Mouse (Mus musculus): Measurements from ENCODE around the gene Ddx58. TPM values are rescaled to one million over a fixed set of nuclear protein-coding genes. Genes with fewer than 3 reads are reported as not detected.

Ddx58 gene
- 2.7 and 3.2 TPM in 2 replicates for polyA plus RNA-seq (2015; fragmentation: Nextera tagmentation; extraction: Ambion mirVana)

GRCm38 (mm10) chr4:40239409-40240271 is at the start of gene Ddx58:
TSS of gene Ddx58 (minus strand) at chr4:40239828.
- peak within 1 kb of the TSS; percentile 50 for H3K4me3 ChIP-seq
- 2% methylated on average over 35 of the region's 35 CpGs for WGBS
- peak within 1 kb of the TSS; percentile 57 for H3K9ac ChIP-seq (replicated peaks)

GRCm38 (mm10) chr4:40289046-40289445 is 49.4 kb upstream of the Ddx58 start:
- no peaks in the 10 kb centered on the region for H3K4me1 ChIP-seq
- H3K9ac ChIP-seq (replicated peaks), result no peak overlapping the region
- no peak overlapping the region for H3K4me3 ChIP-seq
- ATAC-seq (replicated peaks), result no peak
- no peaks in the 10 kb centered on the region for H3K9me3 ChIP-seq
- no peaks in the 10 kb centered on the region for H3K36me3 ChIP-seq
- no peak overlapping the region for H3K4me2 ChIP-seq (replicated peaks)
- no peaks in the 10 kb centered on the region for H3K27me3 ChIP-seq
- 86% methylated on average over 2 of the region's 2 CpGs for WGBS
- no peak overlapping the region for H3K27ac ChIP-seq (replicated peaks)

More at GRCm38 (mm10) chr4:40239409-40240271, at the start of gene Ddx58:
- Histone ChIP-seq H3K27ac (replicated peaks) (no peak within 1 kb of the TSS), H3K4me1 (peaks cover 13% of the 10 kb centered on the region), H3K9me3 (no peaks in the 10 kb centered on the region), H3K36me3 (no peaks in the 10 kb centered on the region), H3K4me2 (replicated peaks) (peak within 1 kb of the TSS; percentile 86), H3K27me3 (no peaks in the 10 kb centered on the region)
- peak; percentile 68 for ATAC-seq (replicated peaks)

- H3K4me1 ChIP-seq, result no peaks in the 10 kb centered on the region
- H3K27me3 ChIP-seq, result no peaks in the 10 kb centered on the region
- H3K4me2 ChIP-seq (replicated peaks), result no peak overlapping the region
- ATAC-seq (replicated peaks), result no peak
- H3K9me3 ChIP-seq, result no peaks in the 10 kb centered on the region
- H3K36me3 ChIP-seq, result no peaks in the 10 kb centered on the region
- no peak overlapping the region for H3K27ac ChIP-seq (replicated peaks)
- H3K9ac ChIP-seq (replicated peaks), result no peak overlapping the region
- no peak overlapping the region for H3K4me3 ChIP-seq
- WGBS, result 76% methylated on average over 6 of the region's 6 CpGs
Observed at GRCm38 (mm10) chr4:40287415-40287814, 47.8 kb upstream of the Ddx58 start.

GRCm38 (mm10) chr4:40285582-40285981 is 46.0 kb upstream of the Ddx58 start:
- Histone ChIP-seq H3K9ac (replicated peaks) (no peak overlapping the region), H3K36me3 (no peaks in the 10 kb centered on the region), H3K4me2 (replicated peaks) (no peak overlapping the region), H3K27me3 (no peaks in the 10 kb centered on the region), H3K4me1 (no peaks in the 10 kb centered on the region), H3K9me3 (no peaks in the 10 kb centered on the region), H3K4me3 (no peak overlapping the region), H3K27ac (replicated peaks) (no peak overlapping the region)
- 23% methylated on average over 4 of the region's 4 CpGs for WGBS
- ATAC-seq (replicated peaks), result no peak

- Histone ChIP-seq H3K4me3 (peak within 1 kb of the TSS; percentile 81), H3K36me3 (peaks cover 17% of the 10 kb centered on the region), H3K27me3 (no peaks in the 10 kb centered on the region), H3K27ac (replicated peaks) (peak within 1 kb of the TSS; percentile 35), H3K4me1 (peaks cover 16% of the 10 kb centered on the region), H3K4me2 (replicated peaks) (peak within 1 kb of the TSS; percentile 88), H3K9me3 (no peaks in the 10 kb centered on the region), H3K9ac (replicated peaks) (peak within 1 kb of the TSS; percentile 82)
- under 1% methylated on average over 36 of the region's 36 CpGs for WGBS
- peak; percentile 97 for ATAC-seq (replicated peaks)
Observed at GRCm38 (mm10) chr4:40279276-40279900, 39.8 kb upstream of the Ddx58 start, which contains the start of gene Ndufb6. TSS of gene Ndufb6 (minus strand) at chr4:40279421.

- 0 out of 2 replicates have a peak overlapping the region, but pooled peaks have one; percentile 12 for H3K27ac ChIP-seq (replicated peaks)
- H3K4me2 ChIP-seq (replicated peaks), result peak overlapping the region; percentile 88
- H3K4me1 ChIP-seq, result peaks cover 16% of the 10 kb centered on the region
- no peaks in the 10 kb centered on the region for H3K9me3 ChIP-seq
- under 1% methylated on average over 21 of the region's 21 CpGs for WGBS
- peak overlapping the region; percentile 82 for H3K9ac ChIP-seq (replicated peaks)
- no peaks in the 10 kb centered on the region for H3K27me3 ChIP-seq
- H3K36me3 ChIP-seq, result peaks cover 18% of the 10 kb centered on the region
- peak; percentile 77 for ATAC-seq (replicated peaks)
- H3K4me3 ChIP-seq, result peak overlapping the region; percentile 81
Observed at GRCm38 (mm10) chr4:40278880-40279275, 39.2 kb upstream of the Ddx58 start.

GRCm38 (mm10) chr4:40269430-40270032 is 29.9 kb upstream of the Ddx58 start, which contains the start of the genes Smim27 and Topors:
TSS of gene Smim27 (plus strand) at chr4:40269579.
TSS of gene Topors (minus strand) at chr4:40269850.
- H3K4me1 ChIP-seq, result peaks cover 32% of the 10 kb centered on the region
- H3K4me3 ChIP-seq, result peak within 1 kb of the TSS; percentile 74
- H3K27me3 ChIP-seq, result no peaks in the 10 kb centered on the region
- peak within 1 kb of the TSS; percentile 77 for H3K9ac ChIP-seq (replicated peaks)
- H3K4me2 ChIP-seq (replicated peaks), result peak within 1 kb of the TSS; percentile 82
- H3K36me3 ChIP-seq, result peaks cover 13% of the 10 kb centered on the region; the same call in 1 of the 2 replicates
- H3K9me3 ChIP-seq, result no peaks in the 10 kb centered on the region
- peak; percentile 96 for ATAC-seq (replicated peaks)
- H3K27ac ChIP-seq (replicated peaks), result peak within 1 kb of the TSS; percentile 98
- WGBS, result under 1% methylated on average over 38 of the region's 38 CpGs

GRCm38 (mm10) chr4:40268835-40269234 is 29.2 kb upstream of the Ddx58 start:
- H3K36me3 ChIP-seq, result peaks cover 10% of the 10 kb centered on the region; the same call in 1 of the 2 replicates
- peaks cover 32% of the 10 kb centered on the region for H3K4me1 ChIP-seq
- peak; percentile 10; the same call in 1 of the 2 replicates for ATAC-seq (replicated peaks)
- peak overlapping the region; percentile 74 for H3K4me3 ChIP-seq
- peak overlapping the region; percentile 82 for H3K4me2 ChIP-seq (replicated peaks)
- H3K9ac ChIP-seq (replicated peaks), result peak overlapping the region; percentile 77
- no peaks in the 10 kb centered on the region for H3K27me3 ChIP-seq
- H3K27ac ChIP-seq (replicated peaks), result peak overlapping the region; percentile 98
- no peaks in the 10 kb centered on the region for H3K9me3 ChIP-seq
- 0% methylated on average over 16 of the region's 16 CpGs for WGBS

- Histone ChIP-seq H3K9me3 (no peaks in the 10 kb centered on the region), H3K27me3 (no peaks in the 10 kb centered on the region), H3K4me3 (peak overlapping the region; percentile 74), H3K9ac (replicated peaks) (peak overlapping the region; percentile 77), H3K27ac (replicated peaks) (peak overlapping the region; percentile 98), H3K4me1 (peaks cover 32% of the 10 kb centered on the region), H3K4me2 (replicated peaks) (peak overlapping the region; percentile 82), H3K36me3 (peaks cover 8% of the 10 kb centered on the region; the same call in 1 of the 2 replicates)
- ATAC-seq (replicated peaks), result peak; percentile 84
- under 1% methylated on average over 50 of the region's 50 CpGs for WGBS
Observed at GRCm38 (mm10) chr4:40268204-40268813, 28.7 kb upstream of the Ddx58 start.

- peaks cover 32% of the 10 kb centered on the region for H3K4me1 ChIP-seq
- H3K9me3 ChIP-seq, result no peaks in the 10 kb centered on the region
- H3K4me2 ChIP-seq (replicated peaks), result peak overlapping the region; percentile 82
- peak overlapping the region; percentile 98 for H3K27ac ChIP-seq (replicated peaks)
- WGBS, result 72% methylated on average over 7 of the region's 7 CpGs
- ATAC-seq (replicated peaks), result no peak; the same call in 1 of the 2 replicates
- H3K27me3 ChIP-seq, result no peaks in the 10 kb centered on the region
- peak overlapping the region; percentile 74 for H3K4me3 ChIP-seq
- H3K9ac ChIP-seq (replicated peaks), result peak overlapping the region; percentile 77
- peaks cover 11% of the 10 kb centered on the region for H3K36me3 ChIP-seq
Observed at GRCm38 (mm10) chr4:40267681-40268080, 28.1 kb upstream of the Ddx58 start.

GRCm38 (mm10) chr4:40264321-40264720 is 24.7 kb upstream of the Ddx58 start:
- no peak overlapping the region for H3K9ac ChIP-seq (replicated peaks)
- no peak overlapping the region for H3K4me2 ChIP-seq (replicated peaks)
- WGBS, result 86% methylated on average over 1 of the region's 1 CpGs
- no peak overlapping the region for H3K4me3 ChIP-seq
- H3K27me3 ChIP-seq, result no peaks in the 10 kb centered on the region
- no peak overlapping the region for H3K27ac ChIP-seq (replicated peaks)
- no peaks in the 10 kb centered on the region for H3K9me3 ChIP-seq
- H3K4me1 ChIP-seq, result peaks cover 26% of the 10 kb centered on the region
- no peak for ATAC-seq (replicated peaks)
- H3K36me3 ChIP-seq, result peaks cover 37% of the 10 kb centered on the region

Measured in forebrain, embryonic 15.5 days (tissue).